Mouse (Mus musculus) bone marrow macrophage, adult 2 months (primary cell): ENCODE results near the gene Morc1. TPM values are rescaled to one million over a fixed set of nuclear protein-coding genes. Genes with fewer than 3 reads are reported as not detected.

Source experiments
- H3K27ac ChIP-seq: 2 replicates; pipeline ENCODE4 v1.5.1; 2012; ENCODE audit warnings: low read depth, low read length; ENCODE audit not compliant: insufficient read depth
- H3K4me1 ChIP-seq: 2 replicates; pipeline ENCODE4 v1.6.1; 2012; ENCODE audit warnings: low read length; ENCODE audit not compliant: control insufficient read depth, insufficient read depth
- H3K4me3 ChIP-seq: 2 replicates; pipeline ENCODE4 v1.5.1; 2012; ENCODE audit warnings: mild to moderate bottlenecking, low read length, moderate library complexity; ENCODE audit not compliant: insufficient read depth
- CTCF ChIP-seq: IDR thresholded peaks from 2 replicates; pipeline ENCODE4 v1.5.1; 2012; ENCODE audit warnings: low read depth, mild to moderate bottlenecking, low read length, moderate library complexity
- POLR2A ChIP-seq: IDR thresholded peaks from 2 replicates; pipeline ENCODE4 v1.6.1; 2012; ENCODE audit warnings: mild to moderate bottlenecking, low read depth, low read length, borderline replicate concordance
- polyA plus RNA-seq: library from polyadenylated mRNA; stranded (reverse); fragments of >200 nt; gene quantifications from 2 replicates; pipeline ENCODE4 v1.2.4, GENCODE M21; 2012; ENCODE audit not compliant: missing spikeins, insufficient read depth, insufficient read length

Morc1 gene
- not detected in 2 replicates for polyA plus RNA-seq

- no peak within 1 kb of the TSS for H3K4me3 ChIP-seq
- no peak within 1 kb of the TSS for H3K27ac ChIP-seq
- no peaks in the 10 kb centered on the region for H3K4me1 ChIP-seq
- TF ChIP-seq CTCF (no peak), POLR2A (no peak)
Measured at GRCm38 (mm10) chr16:48431027-48431426, at the start of gene Morc1. TSS of gene Morc1 (plus strand) at chr16:48431237.

GRCm38 (mm10) chr16:48383582-48384257 lies 47.3 kb upstream of the Morc1 start:
- Histone ChIP-seq H3K4me3 (no peak overlapping the region), H3K27ac (no peak overlapping the region), H3K4me1 (no peaks in the 10 kb centered on the region)
- TF ChIP-seq CTCF (no peak), POLR2A (no peak)

- no peak overlapping the region for H3K4me3 ChIP-seq
- no peaks in the 10 kb centered on the region for H3K4me1 ChIP-seq
- no peak for TF ChIP-seq POLR2A
- TF ChIP-seq CTCF, result no peak
Measured at GRCm38 (mm10) chr16:48386982-48387381, 44.1 kb upstream of the Morc1 start.

GRCm38 (mm10) chr16:48395278-48395677 lies 35.8 kb upstream of the Morc1 start:
- no peak for TF ChIP-seq CTCF
- no peak for TF ChIP-seq POLR2A
- Histone ChIP-seq H3K27ac (no peak overlapping the region), H3K4me3 (no peak overlapping the region), H3K4me1 (no peaks in the 10 kb centered on the region)

More at GRCm38 (mm10) chr16:48386982-48387381, 44.1 kb upstream of the Morc1 start:
- H3K27ac ChIP-seq, result no peak overlapping the region

- no peak overlapping the region for H3K27ac ChIP-seq
- TF ChIP-seq POLR2A (no peak), CTCF (no peak)
- H3K4me3 ChIP-seq, result no peak overlapping the region
- no peaks in the 10 kb centered on the region for H3K4me1 ChIP-seq
Measured at GRCm38 (mm10) chr16:48402963-48403362, 28.1 kb upstream of the Morc1 start.

GRCm38 (mm10) chr16:48403423-48403822 lies 27.6 kb upstream of the Morc1 start:
- H3K4me3 ChIP-seq, result no peak overlapping the region
- no peak overlapping the region for H3K27ac ChIP-seq
- H3K4me1 ChIP-seq, result no peaks in the 10 kb centered on the region
- TF ChIP-seq POLR2A (no peak), CTCF (no peak)

- Histone ChIP-seq H3K4me1 (no peaks in the 10 kb centered on the region), H3K27ac (no peak overlapping the region), H3K4me3 (no peak overlapping the region)
- no peak for TF ChIP-seq POLR2A
- TF ChIP-seq CTCF, result no peak
Measured at GRCm38 (mm10) chr16:48404009-48404408, 27.0 kb upstream of the Morc1 start.

GRCm38 (mm10) chr16:48405674-48406403 lies 25.2 kb upstream of the Morc1 start:
- no peaks in the 10 kb centered on the region for H3K4me1 ChIP-seq
- no peak overlapping the region for H3K4me3 ChIP-seq
- no peak overlapping the region for H3K27ac ChIP-seq
- TF ChIP-seq CTCF, result no peak
- TF ChIP-seq POLR2A, result no peak

- Histone ChIP-seq H3K4me3 (no peak overlapping the region), H3K4me1 (no peaks in the 10 kb centered on the region), H3K27ac (no peak overlapping the region)
- no peak for TF ChIP-seq CTCF
- TF ChIP-seq POLR2A, result no peak
Measured at GRCm38 (mm10) chr16:48409580-48409979, 21.5 kb upstream of the Morc1 start.

GRCm38 (mm10) chr16:48410125-48410524 lies 20.9 kb upstream of the Morc1 start:
- Histone ChIP-seq H3K4me3 (no peak overlapping the region), H3K4me1 (no peaks in the 10 kb centered on the region), H3K27ac (no peak overlapping the region)
- TF ChIP-seq CTCF, result no peak
- no peak for TF ChIP-seq POLR2A
